Comparison of ENCODE assay signal across 18 mouse cellular contexts in genomic region chr2:152187132-152187531, GRCm38 (mm10). TPM values are rescaled to one million over a fixed set of nuclear protein-coding genes. Genes with fewer than 3 reads are reported as not detected.
"Had no signal": no experiment of that assay in that cellular context is flagged by ENCODE, and none has a peak within 500 bp of the region (broad histone marks: within the 10 kb centered on the region; RNA-seq: fewer than 3 reads in every experiment).

No protein-coding gene starts in this region.

- H3K9me3 ChIP-seq: liver, embryonic 13.5 days; neural tube, embryonic 12.5 days; neural tube, embryonic 15.5 days; stomach, embryonic 15.5 days had no signal

- H3K27me3 ChIP-seq: liver, embryonic 13.5 days; neural tube, embryonic 12.5 days; neural tube, embryonic 15.5 days; stomach, embryonic 15.5 days had no signal

- H3K27ac ChIP-seq: left cerebral cortex, adult 2 months; liver, embryonic 13.5 days; macrophage; neural tube, embryonic 12.5 days; neural tube, embryonic 15.5 days; stomach, embryonic 15.5 days had no signal

- H3K4me2 ChIP-seq: liver, embryonic 13.5 days; lung, embryonic 14.5 days; midbrain, embryonic 11.5 days; neural tube, embryonic 12.5 days; neural tube, embryonic 15.5 days; stomach, embryonic 15.5 days had no signal

- DNase-seq: kidney, adult 18-20 months; kidney, adult 9 months; kidney, postnatal 25 days; layer of hippocampus, postnatal 36 days; liver, embryonic 13.5 days; lung, embryonic 14.5 days; midbrain, embryonic 14.5 days; retina, postnatal 1 day; thymus, postnatal 25 days had no signal

- ATAC-seq: lung, postnatal 0 days had no signal

- H3K4me1 ChIP-seq: liver, embryonic 13.5 days; neural tube, embryonic 12.5 days; neural tube, embryonic 15.5 days; stomach, embryonic 15.5 days had no signal

- H3K36me3 ChIP-seq: liver, embryonic 13.5 days; neural tube, embryonic 12.5 days; neural tube, embryonic 15.5 days; stomach, embryonic 15.5 days had no signal

- H3K9ac ChIP-seq: liver, embryonic 13.5 days; lung, embryonic 14.5 days; neural tube, embryonic 12.5 days; neural tube, embryonic 15.5 days; stomach, embryonic 15.5 days had no signal

- H3K4me3 ChIP-seq: left cerebral cortex, adult 2 months; liver, embryonic 13.5 days; neural tube, embryonic 12.5 days; neural tube, embryonic 15.5 days; stomach, embryonic 15.5 days had no signal

RNA-seq across cellular contexts. Expression of gene Tcf15, which starts 43.8 kb away (rescaled TPM):
- total RNA-seq: liver, adult 2 months; midbrain, postnatal 0 days had no signal
- polyA plus RNA-seq: liver, adult 2 months; macrophage had no signal
